Mouse (Mus musculus) bone marrow, adult 2 months (tissue): ENCODE measurements around the gene Rpp14. TPM values are rescaled to one million over a fixed set of nuclear protein-coding genes. Genes with fewer than 3 reads are reported as not detected.

Experiments used
- H3K27ac ChIP-seq: fragments of 200-500 bp; 2 replicates; pipeline ENCODE4 v1.5.1; 2012; ENCODE audit warnings: low read depth, mild to moderate bottlenecking, control low read depth, inconsistent platforms, low read length; ENCODE audit not compliant: control insufficient read depth, poor library complexity, insufficient read depth
- H3K4me1 ChIP-seq: fragments of 200-500 bp; 2 replicates; pipeline ENCODE4 v1.6.1; 2011; ENCODE audit warnings: low read length; ENCODE audit not compliant: control insufficient read depth, insufficient read depth
- H3K4me3 ChIP-seq: fragments of 200-500 bp; replicated peaks from 2 replicates; pipeline ENCODE3; 2011; ENCODE audit warnings: mild to moderate bottlenecking, low read depth, low read length, control low read depth; ENCODE audit not compliant: control insufficient read depth
- CTCF ChIP-seq: fragments of 200-500 bp; IDR thresholded peaks from 2 replicates; pipeline ENCODE4 v1.5.1; 2011; ENCODE audit warnings: low read length, control low read depth; ENCODE audit not compliant: control insufficient read depth, insufficient read depth
- POLR2A ChIP-seq: fragments of 200-500 bp; IDR thresholded peaks from 2 replicates; pipeline ENCODE4 v1.6.1; 2011; ENCODE audit warnings: low read depth, mild to moderate bottlenecking, control low read depth, low read length, borderline replicate concordance; ENCODE audit not compliant: control insufficient read depth
- WGBS: fragments of 180-500 bp; shearing (Covaris S2); methylation state at CpG from one replicate; pipeline ENCODE4 v1.1.7; 2018; 5-methylcytosine and 5-hydroxymethylcytosine counted together
- polyA plus RNA-seq: library from polyadenylated mRNA; stranded (reverse); fragments of >200 nt; gene quantifications from 2 replicates; pipeline ENCODE4 v1.2.4, GENCODE M21; 2011; ENCODE audit warnings: low replicate concordance; ENCODE audit not compliant: missing spikeins, insufficient read depth, insufficient read length

The Rpp14 gene
- polyA plus RNA-seq, 1 experiment, result 20.7 TPM

DNA sequence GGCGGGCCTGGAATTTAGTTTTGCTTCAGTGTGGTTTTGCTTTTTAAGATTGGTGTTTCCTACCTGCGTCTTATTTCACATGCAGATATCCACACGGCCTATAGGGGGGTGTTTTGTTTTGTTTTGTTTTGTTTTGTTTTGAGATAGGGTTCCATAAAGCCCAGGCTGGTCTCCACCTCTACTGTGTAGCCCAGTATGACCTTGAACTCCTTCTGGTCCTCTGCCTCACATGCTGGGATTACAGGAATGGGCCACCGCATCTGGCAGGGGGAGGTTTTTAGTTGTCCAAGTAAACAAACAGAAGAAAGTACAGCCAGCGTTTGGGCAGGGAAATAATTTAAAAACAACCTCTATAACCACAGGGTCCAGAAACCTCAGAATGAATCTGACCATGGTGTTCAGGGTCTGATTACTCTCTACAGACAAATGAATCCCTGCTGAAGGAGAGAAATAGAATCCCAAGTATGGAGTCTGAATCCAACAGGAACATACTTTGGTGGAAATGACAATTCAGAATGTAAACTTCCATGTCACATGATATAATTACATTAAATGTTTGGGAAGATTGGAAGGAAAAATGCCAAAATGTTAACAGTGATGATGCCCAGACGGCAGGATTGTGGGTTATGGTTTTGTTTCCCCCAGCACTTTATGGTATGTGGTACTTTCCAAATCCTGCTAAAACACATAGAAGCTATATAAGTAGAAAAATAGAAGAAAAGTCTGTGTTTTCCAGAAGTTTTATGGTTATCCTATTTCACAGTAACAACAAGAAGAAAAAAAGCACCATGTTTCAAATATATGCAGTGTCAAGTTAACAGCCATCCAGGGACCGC is 44.1 kb downstream of the Rpp14 start:
- no peak overlapping the region for H3K4me3 ChIP-seq
- no peak overlapping the region for H3K27ac ChIP-seq
- no peaks in the 10 kb centered on the region; the same call in 1 of the 2 replicates for H3K4me1 ChIP-seq
- WGBS, result 83% methylated on average over 7 of the region's 7 CpGs
- TF ChIP-seq CTCF (no peak), POLR2A (no peak)

DNA sequence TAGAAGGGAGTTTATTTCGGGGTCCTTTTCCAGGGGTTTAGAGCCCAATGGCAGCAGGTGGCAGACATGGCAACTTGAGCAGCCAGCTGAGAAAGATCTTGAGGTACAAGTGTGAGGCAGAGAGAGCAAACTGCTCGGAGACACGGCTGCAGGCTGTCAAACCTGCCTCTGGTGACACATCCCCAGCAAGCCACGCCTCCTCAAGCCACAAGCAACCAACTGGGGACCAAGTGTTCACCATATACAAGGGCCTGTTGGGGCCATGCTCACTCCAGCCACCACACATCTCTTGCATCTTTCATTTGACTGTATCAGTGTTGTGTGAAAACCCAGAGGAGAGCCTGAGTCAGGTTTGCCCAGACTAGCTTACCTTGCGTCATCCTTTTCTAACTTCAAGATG is 47.8 kb downstream of the Rpp14 start:
- no peak for TF ChIP-seq POLR2A
- no peak for TF ChIP-seq CTCF
- WGBS, result 78% methylated on average over 5 of the region's 5 CpGs
- H3K4me1 ChIP-seq, result peaks cover 3% of the 10 kb centered on the region; the same call in 1 of the 2 replicates
- H3K27ac ChIP-seq, result no peak overlapping the region
- no peak overlapping the region for H3K4me3 ChIP-seq

DNA sequence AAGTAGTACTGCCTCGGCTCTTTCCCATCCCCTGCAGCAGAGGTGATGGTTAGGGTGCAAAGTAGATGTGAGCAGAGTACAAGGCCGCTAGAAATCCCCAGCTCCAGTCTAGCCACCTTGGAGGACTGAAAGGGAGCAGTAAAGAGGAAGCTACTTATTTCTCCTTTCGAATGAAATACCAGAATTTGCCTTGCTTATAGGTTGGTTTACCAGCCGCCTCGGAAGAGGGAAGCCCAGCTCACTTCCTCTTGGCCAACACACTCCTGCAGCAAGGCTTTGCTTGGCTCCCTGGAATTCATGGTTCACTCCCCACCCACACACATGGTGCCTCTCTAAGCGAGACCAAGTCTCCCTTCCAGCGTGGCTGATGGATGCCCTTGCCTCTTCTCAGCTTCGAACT is 52.6 kb downstream of the Rpp14 start:
- H3K4me1 ChIP-seq, result peaks cover 6% of the 10 kb centered on the region; the same call in 1 of the 2 replicates
- H3K27ac ChIP-seq, result peak overlapping the region; percentile 29; the same call in 1 of the 2 replicates
- TF ChIP-seq POLR2A (no peak), CTCF (no peak)
- H3K4me3 ChIP-seq, result no peak overlapping the region
- 23% methylated on average over 8 of the region's 8 CpGs for WGBS

DNA sequence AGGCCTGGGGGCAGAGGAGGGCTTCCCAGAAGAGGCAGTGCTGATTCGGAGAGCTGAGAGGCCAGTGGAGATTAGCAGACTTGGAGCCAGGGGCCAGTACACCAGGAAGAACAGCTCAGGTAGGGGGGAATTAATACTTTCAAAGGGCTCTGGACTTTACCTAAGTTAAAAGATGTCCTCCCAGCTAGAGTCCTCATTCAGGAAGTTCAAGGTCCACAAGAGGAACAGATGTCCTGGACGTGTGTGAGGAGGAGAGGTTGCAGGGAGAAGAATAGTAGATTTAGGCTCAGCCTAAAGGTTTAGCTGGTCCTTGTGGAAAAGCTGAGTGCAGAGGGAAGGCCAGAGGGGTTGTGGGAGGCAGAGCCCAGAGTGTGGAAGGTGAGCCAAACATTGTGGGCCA is 54.1 kb downstream of the Rpp14 start:
- Histone ChIP-seq H3K27ac (no peak overlapping the region), H3K4me3 (no peak overlapping the region), H3K4me1 (peaks cover 6% of the 10 kb centered on the region; the same call in 1 of the 2 replicates)
- WGBS, result 63% methylated on average over 2 of the region's 2 CpGs
- TF ChIP-seq CTCF, result no peak
- TF ChIP-seq POLR2A, result no peak

DNA sequence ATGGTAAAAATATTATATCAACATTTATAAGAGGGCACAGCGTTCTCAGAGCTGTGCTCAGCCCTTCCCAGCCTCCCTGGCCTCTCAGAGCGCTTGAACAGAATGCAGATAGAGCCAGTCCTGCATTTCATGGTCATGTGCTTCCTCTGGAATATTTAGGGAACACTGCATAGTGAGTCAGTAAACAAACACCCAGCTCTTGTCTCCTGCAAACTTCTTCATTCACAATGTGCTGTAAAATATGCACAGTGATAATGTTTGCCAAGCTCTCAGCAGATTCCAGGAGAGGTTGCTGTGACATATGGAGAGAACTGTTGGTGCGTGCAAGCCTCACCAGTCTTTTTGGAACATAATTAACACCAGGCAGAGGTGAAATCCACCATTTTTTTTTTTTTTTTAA is 55.0 kb downstream of the Rpp14 start:
- no peak overlapping the region for H3K4me3 ChIP-seq
- TF ChIP-seq CTCF, result no peak
- no peak for TF ChIP-seq POLR2A
- H3K27ac ChIP-seq, result no peak overlapping the region
- WGBS, result 89% methylated on average over 3 of the region's 3 CpGs
- H3K4me1 ChIP-seq, result peaks cover 6% of the 10 kb centered on the region; the same call in 1 of the 2 replicates

DNA sequence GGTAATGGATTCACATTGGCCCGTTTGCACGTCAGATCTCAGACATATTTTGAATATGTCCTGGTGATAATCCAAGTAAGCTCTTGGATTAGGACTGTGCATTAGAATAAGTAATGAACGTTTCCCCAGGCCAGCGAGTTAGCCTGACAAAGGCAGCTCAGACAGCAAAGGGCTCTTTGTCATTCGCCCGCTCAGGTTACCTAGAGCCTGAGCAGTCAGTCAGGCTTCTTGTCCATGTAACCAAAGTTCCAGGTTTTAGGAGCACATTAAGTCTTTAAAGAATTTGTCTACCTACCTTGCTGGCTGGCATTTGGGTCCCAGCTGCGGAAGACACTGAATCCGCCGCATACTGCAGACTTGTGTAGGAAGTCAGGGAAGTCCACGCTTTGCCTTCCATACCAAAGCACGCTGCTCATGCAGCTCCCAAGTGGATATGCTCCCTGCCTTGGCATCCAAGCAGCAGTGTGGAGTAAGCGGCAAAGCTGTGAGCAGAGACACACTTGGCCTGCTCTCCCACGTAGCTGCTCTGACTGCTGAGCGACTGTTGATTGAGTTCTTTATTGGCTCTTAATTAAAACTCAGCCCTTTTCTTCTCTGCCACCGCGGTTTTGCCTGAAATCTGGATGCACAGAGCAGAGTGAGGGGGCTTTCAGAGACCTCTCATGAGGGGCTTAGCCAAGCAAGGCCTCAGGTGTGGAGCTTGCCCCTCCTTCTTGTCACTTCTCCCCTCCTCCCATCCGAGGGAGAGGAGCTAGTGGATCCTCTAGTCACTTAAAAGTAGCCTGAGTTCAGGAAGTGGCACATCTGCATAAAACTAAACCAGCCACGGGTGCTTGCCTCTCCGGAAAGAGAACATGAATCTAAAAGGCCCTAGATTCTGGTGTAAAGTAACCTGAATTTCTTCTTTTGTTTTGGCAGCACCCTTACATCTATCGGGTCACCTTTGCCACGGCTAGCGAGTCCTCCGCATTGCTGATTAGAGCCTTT is 59.9 kb downstream of the Rpp14 start:
- Histone ChIP-seq H3K27ac (no peak overlapping the region; the same call in 1 of the 2 replicates), H3K4me1 (no peaks in the 10 kb centered on the region; the same call in 1 of the 2 replicates), H3K4me3 (no peak overlapping the region)
- TF ChIP-seq POLR2A (no peak), CTCF (no peak)
- WGBS, result 77% methylated on average over 23 of the region's 23 CpGs

DNA sequence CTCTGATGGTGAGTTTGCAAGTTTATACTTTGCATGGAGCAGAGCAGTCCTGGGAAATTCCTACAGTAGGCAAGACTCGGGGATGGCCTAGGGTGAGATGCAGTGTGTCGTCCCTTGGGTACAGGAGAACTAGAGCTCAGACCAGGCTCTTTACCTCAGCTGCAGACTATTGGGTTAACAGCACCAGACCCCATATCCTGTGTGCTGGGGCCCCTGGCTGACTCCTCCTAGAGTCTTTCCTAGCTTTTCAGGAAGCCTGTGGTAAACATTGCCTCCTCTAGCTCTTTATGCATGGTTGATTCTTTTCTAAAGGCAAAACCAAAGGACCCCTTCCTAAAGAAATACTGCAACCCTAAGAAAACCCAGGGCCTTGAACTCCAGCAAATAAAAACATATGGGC is 61.0 kb downstream of the Rpp14 start:
- Histone ChIP-seq H3K4me1 (no peaks in the 10 kb centered on the region; the same call in 1 of the 2 replicates), H3K27ac (no peak overlapping the region), H3K4me3 (no peak overlapping the region)
- WGBS, result 64% methylated on average over 2 of the region's 2 CpGs
- no peak for TF ChIP-seq POLR2A
- no peak for TF ChIP-seq CTCF

Other genes with a start within 250 kb of the Rpp14 start
- not detected in 2 replicates for gene Gm45521, start 123.1 kb upstream of the Rpp14 start, polyA plus RNA-seq
- gene Dnase1l3, start 85.8 kb upstream of the Rpp14 start, polyA plus RNA-seq, result 0.88 and 1.6 TPM in 2 replicates
- 3.6 TPM in 1 of 2 replicates, not detected in the other for gene Abhd6, start 77.5 kb upstream of the Rpp14 start, polyA plus RNA-seq
- 7.1 and 21.9 TPM in 2 replicates for gene Pxk, start 17.8 kb downstream of the Rpp14 start, polyA plus RNA-seq
- gene Pdhb, start 92.7 kb downstream of the Rpp14 start, polyA plus RNA-seq, result 60.0 and 77.9 TPM in 2 replicates
- 6.8 and 7.7 TPM in 2 replicates for gene Kctd6, start 133.8 kb downstream of the Rpp14 start, polyA plus RNA-seq
- gene Acox2, start 179.0 kb downstream of the Rpp14 start, polyA plus RNA-seq, result 4.8 TPM in 1 of 2 replicates, not detected in the other
- 1.9 TPM in 1 of 2 replicates, not detected in the other for gene Fam107a, start 237.7 kb downstream of the Rpp14 start, polyA plus RNA-seq